Mouse (Mus musculus) liver, embryonic 13.5 days (tissue): Measurements from ENCODE around the gene Frem2. TPM values are rescaled to one million over a fixed set of nuclear protein-coding genes. Genes with fewer than 3 reads are reported as not detected.

Source experiments
- ATAC-seq: fragments of 200-750 bp; cut with Nextera tagmentation; 2 replicates; pipeline ENCODE4 v1.8.0; 2017; ENCODE audit warnings: low read depth, mild to moderate bottlenecking, moderate number of reproducible peaks, moderate library complexity
- DNase-seq: peaks from one replicate; pipeline ENCODE4 v3.0.0; 2022
- H3K27ac ChIP-seq: fragments of 300-500 bp; sonication (generic); 2 replicates; pipeline ENCODE4 v1.5.1; 2015; ENCODE audit warnings: moderate library complexity, mild to moderate bottlenecking, inconsistent platforms
- H3K27me3 ChIP-seq: fragments of 300-500 bp; sonication (generic); 2 replicates; pipeline ENCODE4 v1.6.1; 2015; ENCODE audit warnings: mild to moderate bottlenecking, inconsistent platforms
- H3K36me3 ChIP-seq: fragments of 300-500 bp; sonication (generic); 2 replicates; pipeline ENCODE4 v1.6.1; 2015; ENCODE audit warnings: mild to moderate bottlenecking, inconsistent platforms
- H3K4me1 ChIP-seq: fragments of 300-500 bp; sonication (generic); replicated peaks from 2 replicates; pipeline ENCODE4 v1.6.1; 2015; ENCODE audit warnings: inconsistent platforms
- H3K4me2 ChIP-seq: fragments of 300-500 bp; sonication (generic); 2 replicates; pipeline ENCODE4 v1.6.1; 2015; ENCODE audit warnings: inconsistent platforms, mild to moderate bottlenecking, moderate library complexity
- H3K4me3 ChIP-seq: fragments of 300-500 bp; sonication (generic); replicated peaks from 2 replicates; pipeline ENCODE4 v1.5.1; 2015; ENCODE audit warnings: mild to moderate bottlenecking, inconsistent platforms
- H3K9ac ChIP-seq: fragments of 300-500 bp; sonication (generic); 2 replicates; pipeline ENCODE4 v1.6.1; 2015; ENCODE audit warnings: mild to moderate bottlenecking, inconsistent platforms
- H3K9me3 ChIP-seq: fragments of 300-500 bp; sonication (generic); replicated peaks from 2 replicates; pipeline ENCODE4 v1.6.1; 2016; ENCODE audit warnings: inconsistent platforms
- WGBS: fragments of 180-500 bp; shearing (Covaris S2); methylation state at CpG from one replicate; pipeline ENCODE4 v1.1.7; 2015; ENCODE audit not compliant: insufficient replicate concordance; 5-methylcytosine and 5-hydroxymethylcytosine counted together
- polyA plus RNA-seq: library from polyadenylated mRNA; unstranded; fragments of >200 nt; fragmentation: Nextera tagmentation; extraction: Ambion mirVana; gene quantifications from 2 replicates; pipeline ENCODE4 v1.2.1, GENCODE M21; 2015

The Frem2 gene
- polyA plus RNA-seq, 1 experiment from 2014 or later: 0.39 TPM

DNA sequence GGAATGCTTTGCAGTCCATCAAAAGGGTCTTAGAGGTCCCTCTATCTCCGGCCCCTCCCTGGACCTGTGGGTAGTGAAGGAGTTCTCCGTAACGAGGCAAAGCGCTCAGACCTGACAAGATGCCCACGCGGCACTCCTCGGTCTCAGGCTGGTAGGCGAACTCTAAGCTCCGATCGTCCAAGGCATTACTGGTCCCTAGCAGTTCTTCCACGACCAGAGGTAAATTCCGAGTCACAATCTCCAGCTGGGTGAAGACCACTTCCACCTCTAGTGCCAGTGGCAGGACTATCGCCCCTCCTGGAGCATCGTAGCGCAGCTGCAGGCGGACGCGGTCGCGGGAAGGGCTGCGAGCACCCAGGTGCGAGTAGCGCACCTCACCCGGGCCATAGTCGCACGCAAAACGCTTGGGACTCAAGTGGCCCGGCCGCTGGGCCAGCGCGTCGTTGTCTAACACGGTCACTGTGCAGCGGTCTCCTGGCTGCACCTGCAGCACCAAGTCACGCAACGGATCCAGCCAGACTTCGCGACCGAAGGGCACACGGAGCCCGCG is 752 bp downstream of the Frem2 start:
- 0 out of 2 replicates have a peak, but pooled peaks cover 6% of the 10 kb centered on the region for H3K4me1 ChIP-seq
- H3K27ac ChIP-seq: no peak overlapping the region
- peak overlapping the region; percentile 50 for H3K4me3 ChIP-seq
- no peaks in the 10 kb centered on the region for H3K36me3 ChIP-seq
- 1% methylated on average over 42 of the region's 42 CpGs for WGBS
- ATAC-seq (no peak), DNase-seq (no peak)
- no peak overlapping the region for H3K9ac ChIP-seq
- H3K9me3 ChIP-seq: no peaks in the 10 kb centered on the region; the same call in 1 of the 2 replicates
- H3K27me3 ChIP-seq: peaks cover 49% of the 10 kb centered on the region
- H3K4me2 ChIP-seq: peak overlapping the region; percentile 63

DNA sequence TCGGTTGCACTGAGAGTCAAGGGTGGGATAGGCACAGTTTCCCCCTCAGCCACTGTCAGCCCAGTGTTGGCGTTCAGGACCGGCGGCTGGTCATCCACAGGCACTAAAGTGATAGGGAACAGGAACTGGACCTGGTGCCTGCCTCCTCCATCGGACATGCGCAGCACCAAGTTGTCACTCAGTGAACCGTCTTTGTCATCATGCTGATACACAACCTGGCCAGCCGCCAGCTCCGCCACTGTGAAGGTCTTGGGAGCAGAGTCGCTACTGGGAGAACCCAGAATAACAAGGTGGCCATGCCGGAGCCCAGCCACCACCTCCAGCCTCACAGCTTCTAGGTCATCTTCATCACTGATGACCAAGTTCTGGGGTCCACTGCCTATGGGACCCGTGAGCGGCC is 1.8 kb downstream of the Frem2 start:
- Histone ChIP-seq H3K4me3 (no peak overlapping the region), H3K27ac (no peak overlapping the region), H3K9ac (no peak overlapping the region), H3K36me3 (no peaks in the 10 kb centered on the region), H3K4me1 (0 out of 2 replicates have a peak, but pooled peaks cover 6% of the 10 kb centered on the region), H3K4me2 (no peak overlapping the region), H3K9me3 (no peaks in the 10 kb centered on the region; the same call in 1 of the 2 replicates), H3K27me3 (peaks cover 49% of the 10 kb centered on the region)
- WGBS: 60% methylated on average over 13 of the region's 13 CpGs
- DNase-seq: no peak
- no peak for ATAC-seq

DNA sequence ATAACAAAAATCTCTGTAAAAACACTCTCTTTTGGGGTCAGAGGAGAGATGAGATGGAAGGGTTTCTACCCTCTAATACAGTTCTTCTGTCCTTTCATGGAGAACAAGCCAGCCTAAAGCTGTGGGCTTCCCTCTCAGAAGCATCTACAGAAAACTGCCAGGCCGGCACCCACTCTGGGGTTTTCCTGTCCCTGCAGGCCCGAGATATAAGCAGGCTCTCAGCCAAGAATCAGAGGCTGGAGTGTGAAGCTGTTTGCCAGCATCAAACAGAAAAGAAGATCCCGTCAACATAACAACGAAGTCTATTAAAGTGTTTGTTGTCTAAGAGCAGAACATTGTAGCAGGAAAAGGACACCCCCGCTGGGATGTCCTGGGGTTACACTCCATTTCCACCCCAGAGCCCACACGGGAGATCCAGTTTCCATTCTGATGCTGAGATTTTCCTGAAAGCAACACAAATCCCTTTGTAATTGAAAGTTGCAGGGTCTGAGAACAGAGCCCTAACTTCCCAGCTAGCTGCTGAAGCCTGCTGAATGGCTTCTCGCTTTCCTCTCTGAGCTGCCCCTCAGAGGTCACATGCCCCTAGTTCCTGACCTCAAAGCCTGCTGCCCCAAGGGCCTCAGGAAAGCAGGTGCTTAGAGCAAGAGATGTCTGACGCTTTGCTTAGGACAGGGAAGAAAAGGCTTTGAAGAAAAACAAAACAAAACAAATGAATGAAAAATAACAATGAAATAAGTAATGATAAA is 7.0 kb downstream of the Frem2 start:
- no peak overlapping the region for H3K9ac ChIP-seq
- no peak for DNase-seq

DNA sequence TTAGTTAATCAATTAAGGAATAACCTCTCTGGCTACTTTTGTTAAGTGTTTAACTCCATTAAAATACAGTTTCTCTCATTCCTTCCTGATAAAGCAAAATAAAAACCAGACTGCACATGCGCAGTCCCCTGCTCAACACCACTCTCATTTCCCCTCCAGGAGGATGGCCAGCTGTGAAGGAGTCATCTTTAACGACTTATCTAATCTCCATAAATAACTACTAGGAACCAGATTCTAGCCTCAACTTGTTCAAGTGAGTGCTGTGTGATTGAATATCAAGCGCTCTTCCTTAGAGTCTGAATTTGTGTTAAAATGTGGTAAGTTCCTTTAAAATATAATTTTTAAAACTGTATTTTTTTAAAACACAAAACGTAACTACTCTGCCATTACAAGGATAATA is 7.7 kb downstream of the Frem2 start:
- Histone ChIP-seq H3K27ac (no peak overlapping the region), H3K9ac (no peak overlapping the region), H3K4me3 (no peak overlapping the region), H3K36me3 (no peaks in the 10 kb centered on the region), H3K27me3 (0 out of 2 replicates have a peak, but pooled peaks cover 4% of the 10 kb centered on the region), H3K4me1 (no peaks in the 10 kb centered on the region), H3K4me2 (no peak overlapping the region), H3K9me3 (no peaks in the 10 kb centered on the region; the same call in 1 of the 2 replicates)
- WGBS: 54% methylated on average over 4 of the region's 4 CpGs
- DNase-seq (no peak), ATAC-seq (no peak)

More for the DNA sequence above, 7.0 kb downstream of the Frem2 start:
- H3K27ac ChIP-seq: no peak overlapping the region
- H3K4me2 ChIP-seq: no peak overlapping the region
- no peak for ATAC-seq
- no peaks in the 10 kb centered on the region for H3K4me1 ChIP-seq
- H3K4me3 ChIP-seq: no peak overlapping the region
- H3K27me3 ChIP-seq: peaks cover 12% of the 10 kb centered on the region
- WGBS: 19% methylated on average over 8 of the region's 8 CpGs
- no peaks in the 10 kb centered on the region for H3K36me3 ChIP-seq
- no peaks in the 10 kb centered on the region; the same call in 1 of the 2 replicates for H3K9me3 ChIP-seq

DNA sequence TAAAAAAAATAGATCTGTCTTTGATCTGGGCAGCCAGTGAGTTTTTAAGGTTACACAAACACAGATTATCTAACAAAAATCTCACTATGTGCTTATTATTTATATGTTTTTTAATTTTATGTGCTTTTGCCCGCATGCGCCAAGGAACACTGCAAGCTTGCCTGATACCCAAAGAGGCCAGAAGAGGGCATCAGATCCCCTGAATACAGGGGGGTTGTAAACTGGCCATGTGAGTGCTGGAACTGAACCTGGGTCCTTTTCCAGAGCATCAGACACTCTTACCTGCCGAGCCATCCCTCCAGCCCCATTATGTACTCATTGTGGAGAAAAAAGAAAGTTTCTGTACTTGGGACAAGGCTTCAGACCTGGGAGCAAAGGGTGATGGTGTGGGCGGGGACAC is 8.3 kb downstream of the Frem2 start:
- Histone ChIP-seq H3K4me1 (no peaks in the 10 kb centered on the region), H3K9me3 (no peaks in the 10 kb centered on the region; the same call in 1 of the 2 replicates), H3K4me2 (no peak overlapping the region), H3K36me3 (no peaks in the 10 kb centered on the region), H3K27me3 (no peaks in the 10 kb centered on the region), H3K27ac (no peak overlapping the region), H3K9ac (no peak overlapping the region), H3K4me3 (no peak overlapping the region)
- WGBS: 72% methylated on average over 4 of the region's 4 CpGs
- ATAC-seq: no peak
- DNase-seq: no peak

DNA sequence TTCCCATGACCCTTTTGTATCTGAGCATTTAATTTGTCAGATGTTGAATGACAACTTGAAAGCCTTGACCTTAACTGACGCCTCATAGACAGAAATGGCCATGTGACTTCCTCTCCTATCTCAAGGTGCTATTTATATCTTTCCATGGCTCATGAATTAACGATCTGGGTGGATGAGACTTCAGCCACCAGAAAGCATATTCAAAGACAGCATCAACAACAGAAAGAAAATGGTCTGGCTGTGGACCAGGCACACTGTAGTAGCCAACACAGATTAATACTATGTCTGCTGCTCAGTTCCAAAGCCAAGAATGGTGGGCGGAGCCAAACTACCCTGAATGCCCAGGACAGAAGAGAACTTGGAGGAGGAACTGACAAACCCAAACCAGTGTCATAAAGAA is 21.2 kb downstream of the Frem2 start:
- H3K9ac ChIP-seq: no peak overlapping the region
- ATAC-seq: no peak

DNA sequence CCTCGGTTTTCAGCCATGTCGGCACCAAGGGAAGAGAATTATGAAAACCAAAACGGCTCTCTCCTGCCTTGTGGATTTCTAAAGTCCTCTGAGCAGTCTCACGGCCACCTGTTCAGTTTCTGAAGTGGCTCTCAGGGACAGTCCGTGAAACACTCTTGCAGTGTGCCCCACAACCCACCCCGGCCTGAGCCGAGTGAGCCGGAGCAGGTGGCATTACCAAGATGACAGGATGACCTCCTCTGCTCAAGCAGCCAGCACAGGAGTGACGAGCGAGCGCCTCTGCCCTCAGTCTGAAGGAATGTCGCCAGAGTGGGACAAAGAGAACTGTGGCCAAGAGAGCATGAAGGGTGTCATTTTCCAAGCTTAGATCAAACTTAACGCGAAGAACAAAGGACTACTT is 26.0 kb downstream of the Frem2 start:
- ATAC-seq (no peak), DNase-seq (no peak)
- no peaks in the 10 kb centered on the region for H3K9me3 ChIP-seq
- H3K36me3 ChIP-seq: no peaks in the 10 kb centered on the region
- no peaks in the 10 kb centered on the region for H3K27me3 ChIP-seq
- 76% methylated on average over 14 of the region's 14 CpGs for WGBS
- no peaks in the 10 kb centered on the region for H3K4me1 ChIP-seq
- no peak overlapping the region for H3K4me3 ChIP-seq
- no peak overlapping the region for H3K4me2 ChIP-seq
- no peak overlapping the region for H3K9ac ChIP-seq
- no peak overlapping the region for H3K27ac ChIP-seq

More for the DNA sequence above, 21.2 kb downstream of the Frem2 start:
- H3K4me1 ChIP-seq: no peaks in the 10 kb centered on the region
- no peak for DNase-seq
- no peak overlapping the region for H3K4me2 ChIP-seq
- no peaks in the 10 kb centered on the region for H3K36me3 ChIP-seq
- 47% methylated on average over 3 of the region's 3 CpGs for WGBS
- H3K27me3 ChIP-seq: no peaks in the 10 kb centered on the region
- no peak overlapping the region for H3K27ac ChIP-seq
- no peak overlapping the region for H3K4me3 ChIP-seq
- H3K9me3 ChIP-seq: no peaks in the 10 kb centered on the region

DNA sequence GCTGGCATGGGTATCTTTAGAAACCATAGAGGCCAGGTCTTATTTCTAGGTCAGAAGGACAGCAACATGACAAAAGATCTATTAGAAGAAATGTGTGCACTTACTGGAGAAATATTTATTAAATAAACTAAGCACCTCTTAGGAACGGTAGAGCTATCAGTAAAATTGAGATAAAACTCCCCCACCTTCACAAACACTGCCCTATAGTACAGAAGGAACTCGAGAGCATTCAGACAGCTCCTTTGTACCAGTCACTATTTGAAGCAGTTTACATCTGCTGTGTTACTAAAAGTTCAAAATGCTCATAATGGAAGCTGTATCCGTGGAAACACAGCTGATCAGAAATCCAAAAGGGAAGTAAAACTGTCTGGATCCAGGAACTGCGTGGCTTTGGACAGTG is 26.5 kb downstream of the Frem2 start:
- Histone ChIP-seq H3K9me3 (no peaks in the 10 kb centered on the region), H3K27ac (no peak overlapping the region), H3K4me2 (no peak overlapping the region), H3K36me3 (no peaks in the 10 kb centered on the region), H3K4me3 (no peak overlapping the region), H3K4me1 (no peaks in the 10 kb centered on the region), H3K9ac (no peak overlapping the region), H3K27me3 (no peaks in the 10 kb centered on the region)
- DNase-seq (no peak), ATAC-seq (no peak)
- 56% methylated on average over 4 of the region's 4 CpGs for WGBS

DNA sequence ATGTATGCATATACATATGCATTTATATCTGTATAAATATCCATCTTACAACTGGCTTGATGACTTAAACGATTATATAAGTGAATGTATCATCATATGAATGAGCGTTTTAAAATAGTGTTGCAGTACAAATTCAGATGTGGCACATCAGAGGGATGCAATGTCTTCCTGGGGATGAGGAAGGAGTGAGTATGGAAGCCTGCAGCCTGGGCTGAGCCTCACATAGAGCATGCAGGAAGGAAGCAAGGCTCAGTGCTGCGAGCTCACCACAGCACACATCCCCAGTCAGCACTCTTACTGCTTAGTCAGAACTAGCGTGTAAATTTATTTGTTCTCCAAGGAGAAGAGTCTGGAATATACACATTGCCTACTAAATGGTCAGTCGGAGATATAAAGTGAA is 27.2 kb downstream of the Frem2 start:
- H3K4me2 ChIP-seq: no peak overlapping the region
- no peak overlapping the region for H3K4me3 ChIP-seq
- DNase-seq: no peak
- H3K36me3 ChIP-seq: no peaks in the 10 kb centered on the region
- H3K9ac ChIP-seq: no peak overlapping the region
- no peaks in the 10 kb centered on the region for H3K4me1 ChIP-seq
- ATAC-seq: no peak
- no peaks in the 10 kb centered on the region for H3K9me3 ChIP-seq
- WGBS: 52% methylated on average over 5 of the region's 5 CpGs
- no peak overlapping the region for H3K27ac ChIP-seq
- no peaks in the 10 kb centered on the region for H3K27me3 ChIP-seq

DNA sequence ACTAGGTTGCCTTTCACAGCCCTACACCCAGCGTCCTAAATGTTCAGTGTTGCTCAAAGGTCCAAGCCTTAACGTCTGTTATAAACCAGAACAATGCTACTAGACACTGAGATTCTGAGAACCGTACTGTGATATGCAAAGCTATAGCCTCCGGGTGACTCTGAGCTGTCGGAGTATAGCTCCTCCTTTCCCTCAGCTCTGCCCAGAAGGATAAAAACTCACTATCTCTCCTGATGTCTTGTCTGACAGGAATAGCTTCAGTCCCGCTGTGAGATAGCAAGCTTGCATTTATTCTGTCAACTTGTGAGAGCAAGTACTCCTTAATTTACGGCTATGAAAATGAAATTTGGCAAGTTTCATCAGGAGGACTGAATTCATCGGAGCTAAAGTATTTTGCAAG is 33.9 kb downstream of the Frem2 start:
- ATAC-seq (no peak), DNase-seq (no peak)
- H3K27me3 ChIP-seq: no peaks in the 10 kb centered on the region
- H3K4me3 ChIP-seq: no peak overlapping the region
- H3K9ac ChIP-seq: no peak overlapping the region
- no peak overlapping the region for H3K27ac ChIP-seq
- H3K9me3 ChIP-seq: no peaks in the 10 kb centered on the region
- 67% methylated on average over 8 of the region's 8 CpGs for WGBS
- no peaks in the 10 kb centered on the region for H3K36me3 ChIP-seq
- H3K4me1 ChIP-seq: no peaks in the 10 kb centered on the region
- no peak overlapping the region for H3K4me2 ChIP-seq

DNA sequence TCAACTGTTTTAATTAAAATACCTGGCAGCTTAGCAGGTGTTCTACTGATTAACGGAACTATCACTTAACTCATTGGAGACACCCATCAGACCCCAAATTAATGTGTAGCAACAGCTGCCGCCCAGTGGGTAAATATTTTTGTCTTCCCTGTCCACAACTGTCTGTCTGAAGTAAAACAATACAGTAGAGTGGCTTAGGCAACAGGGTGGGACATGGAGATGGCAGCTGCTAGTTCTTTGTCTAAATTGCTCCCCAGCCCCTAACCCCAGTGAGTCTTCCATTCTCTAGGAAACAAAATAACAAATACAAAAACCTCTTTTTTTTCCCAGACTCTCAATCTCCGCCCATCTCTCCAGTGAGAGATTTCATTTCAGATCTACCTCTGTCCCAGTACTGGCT is 36.2 kb downstream of the Frem2 start:
- ATAC-seq: no peak
- Histone ChIP-seq H3K27me3 (no peaks in the 10 kb centered on the region), H3K4me2 (no peak overlapping the region), H3K9me3 (no peaks in the 10 kb centered on the region), H3K9ac (no peak overlapping the region), H3K36me3 (no peaks in the 10 kb centered on the region), H3K4me3 (no peak overlapping the region), H3K4me1 (no peaks in the 10 kb centered on the region), H3K27ac (no peak overlapping the region)
- DNase-seq: no peak
- WGBS: 61% methylated on average over 3 of the region's 3 CpGs

DNA sequence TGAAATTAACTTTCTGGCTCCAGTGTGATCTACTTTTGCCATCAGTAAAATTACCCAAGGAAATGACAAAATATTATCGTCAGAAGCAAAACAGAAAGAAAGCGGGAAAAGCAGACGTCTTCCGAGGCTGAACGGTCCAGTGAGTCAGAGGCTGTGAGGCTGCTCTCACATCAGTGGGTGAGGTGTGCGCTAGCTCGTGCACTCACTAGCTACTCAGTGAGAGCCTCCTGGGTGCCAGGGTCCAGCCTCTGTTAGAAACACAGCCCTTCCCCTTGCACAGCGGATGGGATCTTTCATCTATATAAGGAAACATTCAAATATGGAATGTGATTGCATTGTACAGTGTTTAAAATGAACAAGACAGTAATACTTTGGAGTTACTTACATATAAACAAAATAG is 36.8 kb downstream of the Frem2 start:
- DNase-seq: no peak
- Histone ChIP-seq H3K4me3 (no peak overlapping the region), H3K4me2 (no peak overlapping the region), H3K36me3 (no peaks in the 10 kb centered on the region), H3K9ac (no peak overlapping the region), H3K27me3 (no peaks in the 10 kb centered on the region), H3K4me1 (no peaks in the 10 kb centered on the region), H3K27ac (no peak overlapping the region), H3K9me3 (no peaks in the 10 kb centered on the region)
- ATAC-seq: no peak
- 83% methylated on average over 8 of the region's 8 CpGs for WGBS
